Mouse (Mus musculus): Measurements from ENCODE around the gene Lypd6.

Lypd6 gene

DNA sequence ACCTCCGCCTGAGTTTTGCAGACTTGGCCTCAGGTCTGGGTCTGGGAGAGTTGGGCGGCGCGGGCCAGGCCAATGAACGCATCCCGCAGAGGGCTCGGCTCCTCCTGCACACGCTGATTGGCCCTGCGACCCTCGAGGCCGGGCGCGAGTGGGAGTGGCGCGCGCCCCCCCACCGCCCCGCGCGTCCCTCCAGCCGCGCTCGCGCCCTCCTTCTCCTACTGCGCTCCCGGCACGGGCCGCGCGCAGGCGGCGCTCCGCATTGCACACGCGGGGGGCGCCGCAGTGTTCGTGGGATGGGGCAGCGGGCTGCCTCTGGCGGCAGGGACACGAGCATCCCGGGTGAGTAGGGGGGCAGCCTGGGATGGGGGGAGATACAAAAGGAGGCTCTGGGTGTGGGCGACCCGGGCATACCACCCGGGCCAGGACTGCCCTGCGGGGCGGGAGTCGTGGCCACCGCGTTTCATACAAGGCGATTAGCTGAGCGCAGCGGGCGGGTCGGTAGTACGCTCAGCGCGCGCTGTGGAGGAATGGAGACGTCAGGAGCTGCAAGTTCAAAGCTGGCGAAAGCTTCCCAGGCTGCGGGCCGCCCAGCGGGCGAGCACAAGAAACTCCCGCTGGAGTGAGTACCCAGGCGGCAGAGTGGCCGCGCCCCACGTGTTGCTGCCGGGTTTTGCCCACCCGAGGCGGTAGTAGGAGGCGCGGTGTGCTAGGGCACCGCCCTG lies at the start of gene Lypd6:
Lypd6 (plus strand) TSS at position 184 of the 722 bp plus-strand sequence.
- peak; percentile 61 for DNase-seq

DNA sequence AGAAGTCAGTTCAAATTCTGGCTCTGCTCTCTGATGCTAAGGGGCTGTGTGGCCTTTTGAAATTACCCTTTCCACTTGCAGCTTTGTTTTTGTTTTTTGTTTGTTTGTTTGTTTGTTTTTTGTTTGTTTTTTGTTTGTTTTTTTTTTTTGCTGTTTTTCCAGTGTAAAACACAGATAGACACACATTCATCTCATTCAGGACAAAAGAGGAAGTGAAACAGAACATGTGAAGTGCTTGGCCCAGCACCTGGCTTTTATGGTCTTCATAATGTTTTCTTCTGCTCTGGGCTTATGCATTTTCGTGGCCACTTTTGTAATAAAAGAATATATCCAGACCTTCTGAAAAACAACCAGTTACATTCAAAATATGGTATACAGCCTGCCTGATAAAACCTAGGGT lies 46.8 kb upstream of the Lypd6 start:
- no peak for DNase-seq

GRCm38 (mm10) chr2:50025549-50025948 lies 40.7 kb upstream of the Lypd6 start:
- DNase-seq = no peak

- no peak for DNase-seq
Observed at GRCm38 (mm10) chr2:50028930-50029329, 37.3 kb upstream of the Lypd6 start.

DNA sequence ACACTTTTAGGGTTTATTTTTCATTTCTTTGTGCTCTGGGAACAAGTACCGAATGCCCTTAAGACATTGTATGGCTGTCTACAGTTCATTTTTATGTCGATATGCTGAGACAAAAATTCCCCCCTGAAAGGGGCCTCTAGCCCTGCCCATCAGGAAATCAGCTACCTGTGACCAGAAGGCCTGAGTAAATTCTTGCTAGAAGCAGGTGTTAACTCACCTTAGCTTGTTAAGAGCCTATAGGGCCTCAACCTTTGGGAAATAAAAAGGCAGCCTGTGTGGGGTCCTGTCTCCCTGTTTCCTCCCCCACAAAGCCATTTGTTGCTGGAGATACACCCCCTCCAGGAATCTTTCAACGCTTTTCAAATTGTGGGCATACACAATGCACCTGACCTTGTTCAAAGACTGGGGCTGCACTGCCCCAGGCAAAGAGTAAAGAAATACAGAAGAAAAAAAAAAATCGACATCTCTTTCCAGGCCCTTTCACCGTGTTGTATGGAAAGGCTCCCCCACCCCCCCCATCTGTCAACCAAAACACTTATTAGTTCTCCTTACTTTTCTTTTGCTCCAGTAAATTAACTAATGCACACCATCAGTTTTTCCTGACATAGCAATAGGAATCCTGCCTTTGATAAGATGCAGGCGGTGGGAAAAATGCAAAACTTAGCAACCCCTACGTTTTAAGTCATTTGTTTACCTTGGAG lies 21.9 kb upstream of the Lypd6 start:
- DNase-seq = no peak

DNA sequence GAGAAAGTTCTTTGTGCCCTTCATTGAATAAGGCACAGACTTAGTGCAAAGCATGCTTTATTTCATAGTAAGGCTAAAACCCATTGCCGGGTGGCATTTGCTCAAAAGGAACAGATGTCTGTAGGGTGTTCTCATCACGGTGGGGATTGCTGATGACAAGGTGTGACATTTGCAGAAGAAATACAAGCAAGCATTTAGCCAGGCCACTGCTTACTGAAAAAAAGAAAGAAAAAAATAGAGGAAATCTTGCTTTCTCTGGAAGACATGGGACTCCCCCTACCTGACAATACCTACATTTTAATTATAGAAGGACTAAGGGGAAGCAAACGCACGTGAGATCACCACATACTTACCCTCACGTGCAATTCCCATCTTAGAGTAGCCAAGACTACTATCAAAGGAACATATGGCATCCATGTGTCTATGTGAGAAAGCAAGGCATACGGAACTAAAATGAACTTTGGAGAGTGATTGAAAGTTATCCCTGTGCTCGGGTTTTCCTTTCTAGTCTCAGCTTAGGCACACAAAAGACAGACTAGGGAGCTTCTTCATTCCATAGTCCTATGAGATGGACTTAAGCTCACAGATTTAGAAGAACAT lies 21.3 kb upstream of the Lypd6 start:
- no peak for DNase-seq

DNA sequence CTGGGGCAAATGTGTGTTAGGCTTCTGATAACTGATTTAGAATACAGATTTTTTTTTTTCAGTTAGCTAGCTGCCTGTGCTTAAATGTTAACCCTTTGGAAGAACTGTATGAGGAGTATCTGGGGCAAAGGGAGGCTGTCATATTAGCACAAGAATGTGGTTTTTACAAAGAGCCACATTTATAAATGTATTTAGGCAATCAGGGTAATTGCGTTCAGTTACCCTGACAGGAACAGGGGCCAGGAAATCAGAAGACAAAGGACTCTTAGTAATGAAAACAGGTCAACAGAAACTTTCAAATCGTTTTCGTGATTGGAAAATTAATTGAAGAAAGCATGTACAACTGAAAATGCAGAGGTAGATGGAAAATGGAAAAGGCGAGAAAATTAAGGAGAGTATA lies 20.4 kb upstream of the Lypd6 start:
- no peak for DNase-seq

DNA sequence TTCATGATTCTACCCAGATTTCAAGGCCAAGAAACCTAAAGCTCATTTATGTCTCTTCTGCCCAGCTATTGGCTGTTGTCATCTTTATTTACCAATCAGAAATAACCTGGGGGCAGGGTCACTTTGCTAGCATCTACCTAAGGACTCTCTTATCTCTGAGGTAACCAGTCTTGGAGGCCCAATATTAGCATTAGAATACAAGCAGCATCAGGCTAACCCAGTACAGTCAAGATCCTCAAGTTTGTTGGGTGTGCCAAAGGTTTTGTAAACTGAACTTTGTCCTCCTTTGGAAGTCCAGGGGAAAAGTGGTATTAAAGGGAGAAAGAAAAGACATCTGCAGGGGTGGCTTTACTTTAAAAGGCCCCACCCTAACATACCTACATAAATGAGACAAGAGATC lies 17.8 kb upstream of the Lypd6 start:
- no peak for DNase-seq

- DNase-seq = no peak
Observed at GRCm38 (mm10) chr2:50053893-50054292, 12.3 kb upstream of the Lypd6 start.

GRCm38 (mm10) chr2:50065902-50066245 lies 355 bp upstream of the Lypd6 start:
- no peak for DNase-seq

GRCm38 (mm10) chr2:50066968-50067315 lies 713 bp downstream of the Lypd6 start:
- DNase-seq = no peak

DNA sequence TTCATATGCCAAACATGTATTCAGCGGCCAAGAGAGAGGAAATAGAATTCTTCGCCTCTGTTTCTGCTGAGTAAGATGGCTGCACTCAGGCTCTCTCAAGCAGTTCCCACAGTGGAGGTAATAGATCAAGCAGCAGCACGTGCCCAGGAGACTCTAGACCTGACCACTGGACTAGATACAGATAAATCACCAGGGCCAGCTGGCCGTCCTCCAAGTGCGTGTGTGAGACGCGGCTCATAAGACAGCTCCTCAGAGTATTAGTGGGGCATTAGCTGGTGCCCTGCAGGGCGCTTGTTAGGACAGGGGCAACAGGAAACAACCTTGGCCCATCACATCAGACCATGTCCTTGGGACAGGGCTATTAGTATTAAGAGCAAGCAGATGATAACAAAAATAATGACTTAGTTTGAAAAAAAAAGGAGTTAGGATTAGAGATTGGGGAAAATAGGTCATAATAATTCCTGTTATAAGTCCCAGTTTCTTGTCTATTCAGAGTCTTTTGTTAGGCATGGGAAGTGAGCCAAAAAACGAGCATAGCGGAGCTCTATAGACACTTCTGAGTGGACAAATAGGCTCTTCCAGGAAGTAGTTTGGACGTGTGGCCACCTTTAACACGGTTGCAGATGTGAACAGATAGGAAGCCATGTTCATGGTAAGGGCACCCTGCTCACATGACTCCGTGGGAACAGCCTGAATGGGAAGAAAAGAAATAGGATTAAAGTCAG lies 3.5 kb downstream of the Lypd6 start:
- no peak for DNase-seq

DNA sequence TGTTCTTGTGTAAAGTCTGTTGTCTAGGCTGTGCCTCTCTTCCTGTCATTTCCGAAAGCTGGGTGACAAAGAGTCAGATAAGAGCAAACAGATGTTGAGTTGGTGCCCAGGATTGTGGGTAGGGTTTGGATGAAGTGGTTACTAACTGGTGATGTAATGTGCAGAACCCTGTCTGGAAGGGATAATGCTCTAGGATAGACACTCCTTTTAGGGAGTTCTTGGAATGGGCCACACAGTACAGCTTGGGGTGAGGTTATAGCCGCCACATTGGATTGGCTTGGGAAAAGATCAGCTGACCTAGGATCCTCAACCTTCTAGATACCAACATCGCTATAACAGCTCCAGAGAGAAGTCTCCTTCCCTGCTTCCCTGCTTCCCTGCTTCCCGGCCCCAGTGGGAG lies 5.9 kb downstream of the Lypd6 start:
- DNase-seq = no peak

DNA sequence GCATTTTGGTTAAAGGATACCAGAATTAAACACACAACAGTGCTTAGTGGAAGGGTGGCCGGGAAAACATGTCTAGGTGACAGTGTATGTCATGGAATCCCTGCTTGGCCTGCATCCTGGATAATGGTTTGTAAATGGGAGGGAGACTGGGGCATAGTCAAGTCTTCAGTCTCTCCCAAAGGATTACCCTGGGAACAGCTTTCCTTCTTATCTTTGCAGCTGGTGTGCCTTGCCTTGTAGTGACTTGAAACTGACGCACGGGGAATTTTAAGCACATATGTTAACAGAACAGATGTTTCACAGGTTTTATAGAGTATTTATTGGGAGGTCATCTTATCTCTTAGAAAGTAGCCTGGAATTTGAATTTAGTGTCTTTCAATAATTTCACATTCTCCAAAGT lies 18.5 kb downstream of the Lypd6 start:
- no peak for DNase-seq

- DNase-seq = no peak
Observed at GRCm38 (mm10) chr2:50087761-50088160, 21.5 kb downstream of the Lypd6 start.

DNA sequence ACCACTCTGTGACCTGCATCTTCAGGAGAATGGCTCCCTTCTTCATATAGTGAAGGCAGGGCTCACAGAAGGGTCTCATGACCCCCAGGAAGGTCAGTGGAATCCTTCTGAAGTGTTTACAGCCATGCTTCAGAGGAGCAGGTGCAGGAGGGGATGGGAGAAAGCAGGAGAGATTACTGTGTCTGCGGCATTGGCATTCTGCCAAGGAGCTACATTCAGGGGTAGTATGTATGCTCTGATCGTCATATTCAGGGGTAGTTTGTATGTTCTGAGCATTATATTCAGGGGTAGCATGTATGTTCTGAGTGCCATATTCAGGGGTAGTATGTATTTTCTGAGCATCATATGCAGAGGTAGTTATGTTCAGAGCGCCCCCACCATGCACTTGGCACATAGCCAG lies 30.1 kb downstream of the Lypd6 start:
- DNase-seq = no peak

GRCm38 (mm10) chr2:50100364-50101151 lies 34.3 kb downstream of the Lypd6 start:
- no peak for DNase-seq

- DNase-seq = no peak
Observed at GRCm38 (mm10) chr2:50101152-50101450, 34.9 kb downstream of the Lypd6 start.

DNA sequence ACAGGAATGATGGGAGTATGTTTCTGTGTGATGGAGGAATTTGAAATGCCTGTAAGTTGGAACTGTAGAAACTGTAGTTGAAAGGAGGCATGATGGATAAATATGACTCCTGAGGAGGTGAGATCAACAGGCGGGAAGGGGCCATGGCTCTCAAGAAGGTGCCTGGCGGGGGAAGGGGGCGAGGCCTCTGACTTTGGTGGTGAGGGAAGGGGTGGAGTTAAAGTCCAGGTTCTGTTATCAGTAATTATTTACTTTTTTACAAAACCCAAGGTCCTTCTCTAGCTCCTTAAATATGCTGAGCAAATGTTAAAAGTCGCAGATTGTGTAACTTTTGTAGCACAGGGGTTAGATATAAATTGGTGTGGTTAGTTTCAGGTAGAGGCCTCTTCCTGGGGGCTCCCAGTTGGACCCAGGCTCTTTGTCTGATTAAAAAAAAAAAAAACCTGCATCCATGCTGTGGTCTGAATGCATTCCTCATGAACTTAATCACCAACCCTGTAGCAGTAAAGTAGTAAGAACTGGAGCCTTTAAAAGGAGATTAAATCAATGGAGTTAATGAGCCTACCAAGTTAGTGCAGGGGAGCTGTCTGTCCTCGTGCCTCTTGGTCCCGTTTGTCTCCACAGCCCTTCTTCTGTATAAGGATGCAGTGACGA lies 37.7 kb downstream of the Lypd6 start:
- no peak for DNase-seq

- no peak for DNase-seq
Observed at GRCm38 (mm10) chr2:50105590-50105989, 39.4 kb downstream of the Lypd6 start.

GRCm38 (mm10) chr2:50105992-50106391 lies 39.8 kb downstream of the Lypd6 start:
- DNase-seq = no peak

GRCm38 (mm10) chr2:50106879-50107278 lies 40.6 kb downstream of the Lypd6 start:
- no peak for DNase-seq

- peak; percentile 9 for DNase-seq
Observed at GRCm38 (mm10) chr2:50110167-50110566, 43.9 kb downstream of the Lypd6 start.
